Mouse (Mus musculus): ENCODE measurements at regions not wholly inside any gene's neighbourhood (a gene's known extent, or its start where the extent isn't known, plus 50 kb on each side); places are given as distances from the start of the nearest gene placed in this dataset.

- TF ChIP-seq POLR2A (IDR thresholded peaks at IDR 0.05; ENCODE audit: control insufficient read depth, low read depth, low read length) (no peak), CTCF (IDR thresholded peaks at IDR 0.05; ENCODE audit: control insufficient read depth, insufficient read depth, insufficient replicate concordance, low read depth, low read length) (no peak)
Observed at GRCm38 (mm10) chr7:129746639-129747038, 155.0 kb downstream of the Wdr11 start.
